Comparison of ENCODE assay signal across 9 mouse cellular contexts in genomic region chr15:83344956-83345355, GRCm38 (mm10). TPM values are rescaled to one million over a fixed set of nuclear protein-coding genes. Genes with fewer than 3 reads are reported as not detected.
DNase-seq lines count a peak whose midpoint lies in the region; ATAC-seq and TF ChIP-seq lines count a peak whose summit lies in the region.
"Had no signal": no experiment of that assay in that cellular context is flagged by ENCODE, and none has a peak within 500 bp of the region (broad histone marks: within the 10 kb centered on the region; RNA-seq: fewer than 3 reads in every experiment).

No protein-coding gene starts in this region.

- no peak overlapping the region for H3K9ac ChIP-seq in midbrain, postnatal 0 days (replicated peaks; ENCODE audit: low read length, poor library complexity, severe bottlenecking)

- no peak overlapping the region for H3K4me2 ChIP-seq in midbrain, postnatal 0 days (ENCODE audit: low read depth, low read length, poor library complexity, severe bottlenecking)

- no peak overlapping the region for H3K27ac ChIP-seq in midbrain, postnatal 0 days (ENCODE audit: low read depth, low read length)

- no peaks in the 10 kb centered on the region for H3K4me1 ChIP-seq in midbrain, postnatal 0 days (ENCODE audit: insufficient read depth, low read length)

- no peak for TF ChIP-seq CTCF in midbrain, postnatal 0 days (IDR thresholded peaks at IDR 0.05)

- no peaks in the 10 kb centered on the region for H3K9me3 ChIP-seq in midbrain, postnatal 0 days (ENCODE audit: low read length)

- WGBS in midbrain, postnatal 0 days = 74% methylated on average over 7 of the region's 7 CpGs

- no peak overlapping the region for H3K4me3 ChIP-seq in midbrain, postnatal 0 days (ENCODE audit: low read depth, low read length)

- no peaks in the 10 kb centered on the region for H3K27me3 ChIP-seq in midbrain, postnatal 0 days (ENCODE audit: insufficient read depth, low read length)
- H3K27me3 ChIP-seq: CH12.LX had no signal

- intact Hi-C loops in left cerebral cortex, postnatal 25 days (cut with DNase I) = no loop called here

- DNase-seq in frontal cortex, postnatal 25 days (ENCODE audit: low spot score in 2 of 2) = no peak
- DNase-seq in urinary bladder, postnatal 14 days (ENCODE audit: low spot score) = peak; percentile 48
- DNase-seq in urinary bladder, postnatal 4 days (ENCODE audit: low spot score in 2 of 2) = no peak
- peak; percentile 38 to 76 for DNase-seq in left cerebral cortex, postnatal 25 days (ENCODE audit: low spot score in 2 of 2)
- DNase-seq in midbrain, postnatal 0 days (ENCODE audit: low spot score) = no peak
- DNase-seq in yolk sac, embryonic 10.5 days (ENCODE audit: low spot score) = no peak
- DNase-seq in gastrocnemius, postnatal 4 days (ENCODE audit: low spot score in 2 of 2) = no peak

- ATAC-seq in frontal cortex, adult (ENCODE audit: low TSS enrichment) = peak; percentile 84
- ATAC-seq in midbrain, postnatal 0 days (ENCODE audit: low FRiP score) = no peak

- H3K36me3 ChIP-seq in midbrain, postnatal 0 days (ENCODE audit: insufficient read depth, low read length) = peaks cover 19% of the 10 kb centered on the region

RNA-seq across cellular contexts. Expression of gene Arfgap3, which starts 5.1 kb away (rescaled TPM):
- total RNA-seq in left cerebral cortex, postnatal 25 days (2021) = 10 to 100 TPM; 17.3 to 24.4 TPM
- 41.8 and 44.0 TPM in 2 replicates for total RNA-seq in midbrain, postnatal 0 days (2014; rRNA removed)
- polyA plus RNA-seq in midbrain, postnatal 0 days (2015; fragmentation: Nextera tagmentation; extraction: Ambion mirVana) = 36.4 and 36.8 TPM in 2 replicates
- 10 to 100 TPM; 25.4 to 27.4 TPM for total RNA-seq in gastrocnemius, postnatal 4 days (2021)

Comparison
In these comparisons a context has a peak if more than half of its experiments do, and no peak if none do; other contexts are left out.
1. DNase-seq: peak in urinary bladder, postnatal 14 days (single experiment) and left cerebral cortex, postnatal 25 days (2 of 2); none in frontal cortex, postnatal 25 days (0 of 2), urinary bladder, postnatal 4 days (0 of 2), midbrain, postnatal 0 days (single experiment), yolk sac, embryonic 10.5 days (single experiment) and gastrocnemius, postnatal 4 days (0 of 2).